In genomic region chr10:84056323-84057169, GRCm38 (mm10) we compare ENCODE assay signal across 11 mouse cellular contexts.
DNase-seq lines count a peak whose midpoint lies in the region; ATAC-seq and TF ChIP-seq lines count a peak whose summit lies in the region.
"Had no signal": no experiment of that assay in that cellular context is flagged by ENCODE, and none has a peak within 500 bp of the region (broad histone marks: within the 10 kb centered on the region; RNA-seq: fewer than 3 reads in every experiment).

No protein-coding gene starts in this region.

- peak; percentile 14 to 42 for DNase-seq in cerebellum, postnatal 25 days
- no peak for DNase-seq in lung, postnatal 25 days (ENCODE audit: low spot score)
- DNase-seq in hindbrain, embryonic 14.5 days (ENCODE audit: low spot score): no peak
- DNase-seq in cerebellum, adult 9-11 months: no peak
- DNase-seq: left cerebral cortex, postnatal 4 days had no signal

- no peaks in the 10 kb centered on the region for H3K79me2 ChIP-seq in myocyte (ENCODE audit: control insufficient read depth, insufficient read depth)

- H3K4me1 ChIP-seq in lung, embryonic 16.5 days (replicated peaks; ENCODE audit: control insufficient read depth, insufficient read depth, low read length): peaks cover 24% of the 10 kb centered on the region
- H3K4me1 ChIP-seq in hindbrain, embryonic 14.5 days (replicated peaks; ENCODE audit: control insufficient read depth, insufficient read depth, low read length): peaks cover 20% of the 10 kb centered on the region; the same call in 1 of the 2 replicates

- H3ac ChIP-seq in myocyte (ENCODE audit: control insufficient read depth, insufficient read length): no peak overlapping the region

- no peak overlapping the region for H3K9ac ChIP-seq in lung, embryonic 16.5 days (ENCODE audit: low read length)
- H3K9ac ChIP-seq in hindbrain, embryonic 14.5 days: no peak overlapping the region

- no peaks in the 10 kb centered on the region for H3K36me3 ChIP-seq in lung, embryonic 16.5 days (ENCODE audit: control insufficient read depth, insufficient read depth, low read length)
- no peaks in the 10 kb centered on the region for H3K36me3 ChIP-seq in myocyte (ENCODE audit: control insufficient read depth, insufficient read depth)
- no peaks in the 10 kb centered on the region for H3K36me3 ChIP-seq in hindbrain, embryonic 14.5 days (replicated peaks; ENCODE audit: control insufficient read depth, insufficient read depth)

- no peak overlapping the region for H3K4me2 ChIP-seq in lung, embryonic 16.5 days (ENCODE audit: low read depth, low read length)
- H3K4me2 ChIP-seq in myocyte (ENCODE audit: low read depth): peak overlapping the region; percentile 10
- H3K4me2 ChIP-seq in hindbrain, embryonic 14.5 days (replicated peaks): no peak overlapping the region

- WGBS in lung, embryonic 16.5 days: 79% methylated on average over 14 of the region's 14 CpGs
- WGBS in hindbrain, embryonic 14.5 days: 89% methylated on average over 14 of the region's 14 CpGs

- H3K9me3 ChIP-seq in lung, embryonic 16.5 days (ENCODE audit: control insufficient read depth, low read length): no peaks in the 10 kb centered on the region
- no peaks in the 10 kb centered on the region for H3K9me3 ChIP-seq in hindbrain, embryonic 14.5 days (ENCODE audit: control insufficient read depth, low read length)

- ATAC-seq in cerebellum, adult (ENCODE audit: insufficient number of reproducible peaks, low FRiP score, low TSS enrichment): no peak
- peak; percentile 13 for ATAC-seq in lung, embryonic 16.5 days (ENCODE audit: low read depth)
- ATAC-seq in granulocyte monocyte progenitor cell, adult 5-6 weeks (replicated peaks; ENCODE audit: poor library complexity, severe bottlenecking): 0 out of 2 replicates have a peak, but pooled peaks have one; percentile 14
- no peak for ATAC-seq in hindbrain, embryonic 14.5 days (ENCODE audit: low FRiP score)
- ATAC-seq: CD4-positive, CD25-positive, alpha-beta regulatory T cell, adult 4 months had no signal

- no peak for TF ChIP-seq POLR2A in myocyte (IDR thresholded peaks at IDR 0.05; ENCODE audit: insufficient read length, low read depth)

- no peak overlapping the region for H3K4me3 ChIP-seq in lung, embryonic 16.5 days (ENCODE audit: low read length)
- H3K4me3 ChIP-seq in myocyte: no peak overlapping the region
- no peak overlapping the region for H3K4me3 ChIP-seq in hindbrain, embryonic 14.5 days (replicated peaks; ENCODE audit: low read length)
- H3K4me3 ChIP-seq: erythroblast, embryonic 14.5 days had no signal

- H3K27me3 ChIP-seq in lung, embryonic 16.5 days (ENCODE audit: control insufficient read depth, insufficient read depth, low read depth, low read length): no peaks in the 10 kb centered on the region
- H3K27me3 ChIP-seq in myocyte (ENCODE audit: control insufficient read depth, insufficient read depth, insufficient read length): no peaks in the 10 kb centered on the region
- H3K27me3 ChIP-seq in hindbrain, embryonic 14.5 days (ENCODE audit: control insufficient read depth, insufficient read depth, low read length): no peaks in the 10 kb centered on the region

- peak overlapping the region; percentile 34; the same call in 1 of the 2 replicates for H3K27ac ChIP-seq in lung, embryonic 16.5 days (ENCODE audit: low read length)
- H3K27ac ChIP-seq in hindbrain, embryonic 14.5 days: no peak overlapping the region

TF ChIP-seq in myocyte, 11 proteins besides CTCF, POLR2A, EP300 and RAD21:
- no peak for TF ChIP-seq SRF (IDR thresholded peaks at IDR 0.05; ENCODE audit: control insufficient read depth, insufficient read length, low read depth)
- no peak for TF ChIP-seq TCF12 (IDR thresholded peaks at IDR 0.05; ENCODE audit: insufficient read depth, poor library complexity, severe bottlenecking)
- no peak for TF ChIP-seq REST (IDR thresholded peaks at IDR 0.05; ENCODE audit: insufficient read depth, insufficient read length)
- no peak for TF ChIP-seq USF1 (IDR thresholded peaks at IDR 0.05; ENCODE audit: low read depth)
- TF ChIP-seq MAX (IDR thresholded peaks at IDR 0.05; ENCODE audit: low read depth): no peak
- no peak for TF ChIP-seq TCF3 (IDR thresholded peaks at IDR 0.05; ENCODE audit: insufficient read length, low read depth)
- no peak for TF ChIP-seq CEBPB (IDR thresholded peaks at IDR 0.05; ENCODE audit: insufficient read depth, poor library complexity, severe bottlenecking)
- TF ChIP-seq MYOD1 (IDR thresholded peaks at IDR 0.05; ENCODE audit: control insufficient read depth in 1 of 3, insufficient read length in 2 of 3, low read depth in 2 of 3): no peak
- TF ChIP-seq MYOG (IDR thresholded peaks at IDR 0.05; ENCODE audit: control insufficient read depth in 1 of 3, insufficient read depth in 1 of 3, insufficient read length in 2 of 3, low read depth in 2 of 3): no peak
- no peak for TF ChIP-seq POLR2AphosphoS2 (IDR thresholded peaks at IDR 0.05; ENCODE audit: insufficient read length, low read depth)
- no peak for TF ChIP-seq E2F4 (IDR thresholded peaks at IDR 0.05; ENCODE audit: insufficient read depth)

Comparison
In these comparisons a context has a peak if more than half of its experiments do, and no peak if none do; other contexts are left out.
1. DNase-seq: peak in cerebellum, postnatal 25 days (2 of 2); none in lung, postnatal 25 days (single experiment), hindbrain, embryonic 14.5 days (single experiment) and cerebellum, adult 9-11 months (single experiment).
2. ATAC-seq: peak in lung, embryonic 16.5 days (single experiment) and granulocyte monocyte progenitor cell, adult 5-6 weeks (single experiment); none in cerebellum, adult (single experiment) and hindbrain, embryonic 14.5 days (single experiment).